Mouse (Mus musculus) embryonic facial prominence, embryonic 11.5 days (tissue): Measurements from ENCODE around the gene Olfr1249. TPM values are rescaled to one million over a fixed set of nuclear protein-coding genes. Genes with fewer than 3 reads are reported as not detected.
"Not testable (repeated sequence)": the region's sequence is repeated elsewhere in the genome, so short reads cannot be mapped to it uniquely, and the experiment has no call there.

Source experiments
- ATAC-seq: fragments of 200-750 bp; cut with Nextera tagmentation; replicated peaks from 2 replicates; pipeline ENCODE4 v1.8.0; 2017; ENCODE audit warnings: low read depth; ENCODE audit not compliant: insufficient number of reproducible peaks, low FRiP score, low TSS enrichment
- DNase-seq: peaks from one replicate; pipeline ENCODE4 v3.0.0-alpha.2; 2015; ENCODE audit warnings: low spot score
- H3K27ac ChIP-seq: fragments of 300-500 bp; sonication (generic); replicated peaks from 2 replicates; pipeline ENCODE4 v1.5.1; 2014; ENCODE audit warnings: mild to moderate bottlenecking, low read depth, low read length, control low read depth
- H3K27me3 ChIP-seq: fragments of 300-500 bp; sonication (generic); 2 replicates; pipeline ENCODE4 v1.6.1; 2014; ENCODE audit warnings: mild to moderate bottlenecking, low read length, moderate library complexity, mixed read lengths; ENCODE audit not compliant: control insufficient read depth, insufficient read depth
- H3K36me3 ChIP-seq: fragments of 300-500 bp; sonication (generic); replicated peaks from 2 replicates; pipeline ENCODE4 v1.6.1; 2014; ENCODE audit warnings: low read depth, mild to moderate bottlenecking, low read length, moderate library complexity, mixed read lengths; ENCODE audit not compliant: control insufficient read depth, insufficient read depth
- H3K4me1 ChIP-seq: fragments of 300-500 bp; sonication (generic); 2 replicates; pipeline ENCODE4 v1.6.1; 2014; ENCODE audit warnings: low read length, mixed read lengths; ENCODE audit not compliant: control insufficient read depth, insufficient read depth
- H3K4me2 ChIP-seq: fragments of 300-500 bp; sonication (generic); 2 replicates; pipeline ENCODE4 v1.6.1; 2014; ENCODE audit warnings: low read depth, mild to moderate bottlenecking, control low read depth, low read length, moderate library complexity
- H3K4me3 ChIP-seq: fragments of 300-500 bp; sonication (generic); 2 replicates; pipeline ENCODE4 v1.5.1; 2014; ENCODE audit warnings: low read depth, low read length, control low read depth
- H3K9ac ChIP-seq: fragments of 300-500 bp; sonication (generic); replicated peaks from 2 replicates; pipeline ENCODE4 v1.6.1; 2014; ENCODE audit warnings: mild to moderate bottlenecking, control low read depth, low read length
- H3K9me3 ChIP-seq: fragments of 300-500 bp; sonication (generic); replicated peaks from 2 replicates; pipeline ENCODE4 v1.6.1; 2016; ENCODE audit warnings: mild to moderate bottlenecking, low read length, inconsistent platforms, mixed read lengths; ENCODE audit not compliant: control insufficient read depth
- WGBS: fragments of 180-500 bp; shearing (Covaris S2); extraction: QIAGEN DNeasy Blood & Tissue Kit; methylation state at CpG from one replicate; pipeline ENCODE4 v1.1.7; 2014; 5-methylcytosine and 5-hydroxymethylcytosine counted together
- polyA plus RNA-seq: library from polyadenylated mRNA; unstranded; fragments of >200 nt; fragmentation: Nextera tagmentation; extraction: Ambion mirVana; gene quantifications from 2 replicates; pipeline ENCODE4 v1.2.1, GENCODE M21; 2014

Gene Olfr1249
- polyA plus RNA-seq, result not detected in 2 replicates

DNA sequence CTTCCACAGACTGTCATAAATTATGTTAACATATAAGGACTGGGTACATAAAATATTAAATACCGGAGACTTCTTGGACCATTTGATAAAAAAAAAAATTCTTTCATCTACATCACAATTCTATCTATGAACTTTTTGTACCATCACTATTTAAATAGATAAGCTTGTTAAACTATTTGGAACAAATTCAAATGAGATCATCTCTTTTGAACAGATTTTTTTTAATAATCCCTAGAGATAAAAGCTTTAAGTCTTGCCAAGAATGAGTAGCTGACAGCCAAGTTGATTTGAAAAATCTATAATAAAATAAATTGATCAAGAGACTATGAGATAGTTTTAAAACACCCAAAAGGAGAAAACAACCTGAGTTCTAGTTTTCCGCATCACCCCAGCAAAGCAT, at the start of gene Olfr1249:
TSS of gene Olfr1249 (minus strand) at position 101 of the 400 bp plus-strand sequence.
- Histone ChIP-seq H3K4me1 (no peaks in the 10 kb centered on the region), H3K9me3 (no peaks in the 10 kb centered on the region), H3K4me2 (no peak within 1 kb of the TSS), H3K36me3 (no peaks in the 10 kb centered on the region), H3K27me3 (no peaks in the 10 kb centered on the region), H3K27ac (no peak within 1 kb of the TSS), H3K9ac (no peak within 1 kb of the TSS), H3K4me3 (no peak within 1 kb of the TSS)
- ATAC-seq (no peak), DNase-seq (no peak)
- WGBS, result 90% methylated on average over 2 of the region's 2 CpGs

- Histone ChIP-seq H3K4me1 (no peaks in the 10 kb centered on the region), H3K9ac (no peak within 1 kb of the TSS), H3K27me3 (no peaks in the 10 kb centered on the region), H3K36me3 (no peaks in the 10 kb centered on the region), H3K4me2 (no peak within 1 kb of the TSS), H3K27ac (no peak within 1 kb of the TSS), H3K4me3 (no peak within 1 kb of the TSS), H3K9me3 (no peaks in the 10 kb centered on the region)
- no peak for DNase-seq
- ATAC-seq, result no peak
Observed at GRCm38 (mm10) chr2:89671836-89672235, 37.1 kb upstream of the Olfr1249 start, which contains the start of gene Olfr1251. Gene Olfr1251 (minus strand): TSS chr2:89671936.

GRCm38 (mm10) chr2:89661367-89661766, 26.6 kb upstream of the Olfr1249 start, which contains the start of gene Olfr1250:
Gene Olfr1250 (minus strand): TSS chr2:89661467.
- H3K9me3 ChIP-seq, result no peaks in the 10 kb centered on the region
- no peak within 1 kb of the TSS for H3K4me2 ChIP-seq
- DNase-seq, result no peak
- H3K4me1 ChIP-seq, result no peaks in the 10 kb centered on the region
- no peak within 1 kb of the TSS for H3K4me3 ChIP-seq
- H3K27me3 ChIP-seq, result no peaks in the 10 kb centered on the region
- no peak within 1 kb of the TSS for H3K27ac ChIP-seq
- no peak for ATAC-seq
- no peaks in the 10 kb centered on the region for H3K36me3 ChIP-seq
- H3K9ac ChIP-seq, result no peak within 1 kb of the TSS

DNA sequence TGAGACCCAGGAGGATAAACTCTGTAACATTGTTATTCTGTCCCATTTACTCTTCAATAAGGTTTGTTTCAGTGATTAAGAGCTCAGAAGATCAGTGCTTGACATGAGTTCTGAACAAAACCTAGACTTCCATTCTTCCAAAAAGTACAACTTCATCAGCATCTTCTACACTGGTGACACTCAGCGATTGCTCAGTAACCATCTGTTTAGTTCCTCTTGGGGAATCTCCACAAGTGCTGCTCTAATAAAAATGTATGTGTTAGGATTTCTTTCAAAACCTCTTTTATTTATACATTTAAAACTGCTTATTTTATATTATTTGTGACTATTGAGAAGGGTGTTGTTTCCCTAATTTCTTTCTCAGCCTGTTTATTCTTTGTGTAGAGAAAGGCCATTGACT, 16.6 kb downstream of the Olfr1249 start, which contains the start of gene Olfr1248:
TSS of gene Olfr1248 (minus strand) at position 101 of the 400 bp plus-strand sequence.
- not testable (repeated sequence) for ATAC-seq, H3K27ac ChIP-seq, DNase-seq, H3K9me3 ChIP-seq, H3K36me3 ChIP-seq, H3K9ac ChIP-seq, H3K4me3 ChIP-seq, H3K4me1 ChIP-seq, H3K27me3 ChIP-seq, H3K4me2 ChIP-seq
- WGBS, result 90% methylated on average over 1 of the region's 1 CpGs

GRCm38 (mm10) chr2:89614030-89614429, 20.8 kb downstream of the Olfr1249 start, which contains the start of gene Olfr1247:
Gene Olfr1247 (minus strand): TSS chr2:89614130.
- no peaks in the 10 kb centered on the region for H3K27me3 ChIP-seq
- H3K4me2 ChIP-seq, result no peak within 1 kb of the TSS
- no peak within 1 kb of the TSS for H3K4me3 ChIP-seq
- 91% methylated on average over 2 of the region's 2 CpGs for WGBS
- no peaks in the 10 kb centered on the region for H3K4me1 ChIP-seq
- ATAC-seq (no peak), DNase-seq (no peak)
- H3K9me3 ChIP-seq, result no peaks in the 10 kb centered on the region
- H3K9ac ChIP-seq, result no peak within 1 kb of the TSS
- no peak within 1 kb of the TSS for H3K27ac ChIP-seq
- no peaks in the 10 kb centered on the region for H3K36me3 ChIP-seq

DNA sequence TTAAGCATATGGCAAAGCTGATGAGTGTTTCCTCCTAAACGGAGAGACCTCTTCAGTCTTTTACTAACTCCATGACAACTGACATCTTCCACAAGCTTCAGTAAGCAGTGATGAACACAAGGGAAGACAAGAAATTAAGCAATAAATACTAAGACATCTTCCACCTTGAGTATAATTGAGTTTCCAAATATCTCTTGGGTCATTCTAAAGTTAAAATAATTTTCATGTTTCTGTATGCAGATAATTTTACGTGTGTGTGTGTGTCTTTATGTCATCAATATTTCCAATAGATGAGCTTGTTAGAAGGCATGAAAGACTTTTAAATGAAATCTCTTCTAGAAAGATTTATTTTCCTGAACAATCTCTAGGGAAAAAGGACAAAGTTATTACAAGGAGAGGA, 41.7 kb downstream of the Olfr1249 start, which contains the start of gene Olfr1246:
TSS of gene Olfr1246 (minus strand) at position 101 of the 400 bp plus-strand sequence.
- WGBS, result 83% methylated on average over 2 of the region's 2 CpGs
- H3K36me3 ChIP-seq, result no peaks in the 10 kb centered on the region
- H3K4me2 ChIP-seq, result no peak within 1 kb of the TSS
- no peak within 1 kb of the TSS for H3K27ac ChIP-seq
- ATAC-seq, result no peak
- H3K4me1 ChIP-seq, result no peaks in the 10 kb centered on the region
- H3K9ac ChIP-seq, result no peak within 1 kb of the TSS
- H3K4me3 ChIP-seq, result no peak within 1 kb of the TSS
- no peaks in the 10 kb centered on the region for H3K27me3 ChIP-seq
- H3K9me3 ChIP-seq, result no peaks in the 10 kb centered on the region
- no peak for DNase-seq

Other genes starting within 250 kb of the Olfr1249 start
- not detected in 2 replicates for gene Olfr1238, start 225.3 kb downstream of the Olfr1249 start, polyA plus RNA-seq
- gene Olfr1239, start 214.6 kb downstream of the Olfr1249 start, polyA plus RNA-seq, result not detected in 2 replicates
- gene Olfr1240, start 192.0 kb downstream of the Olfr1249 start, polyA plus RNA-seq, result not detected in 2 replicates
- not detected in 2 replicates for gene Olfr1241, start 147.9 kb downstream of the Olfr1249 start, polyA plus RNA-seq
- not detected in 2 replicates for gene Olfr1242, start 136.6 kb downstream of the Olfr1249 start, polyA plus RNA-seq
- gene Olfr1243, start 103.5 kb downstream of the Olfr1249 start, polyA plus RNA-seq, result not detected in 2 replicates
- not detected in 2 replicates for gene Olfr1245, start 56.5 kb downstream of the Olfr1249 start, polyA plus RNA-seq
- gene Olfr1246, start 41.8 kb downstream of the Olfr1249 start, polyA plus RNA-seq, result not detected in 2 replicates
- not detected in 2 replicates for gene Olfr1247, start 20.9 kb downstream of the Olfr1249 start, polyA plus RNA-seq
- not detected in 2 replicates for gene Olfr1248, start 16.7 kb downstream of the Olfr1249 start, polyA plus RNA-seq
- not detected in 2 replicates for gene Olfr1250, start 26.5 kb upstream of the Olfr1249 start, polyA plus RNA-seq
- gene Olfr1251, start 37.0 kb upstream of the Olfr1249 start, polyA plus RNA-seq, result not detected in 2 replicates
- gene Olfr1252, start 90.0 kb upstream of the Olfr1249 start, polyA plus RNA-seq, result not detected in 2 replicates
- gene Olfr1253, start 122.1 kb upstream of the Olfr1249 start, polyA plus RNA-seq, result not detected in 2 replicates
- not detected in 2 replicates for gene Olfr1254, start 158.6 kb upstream of the Olfr1249 start, polyA plus RNA-seq
- not detected in 2 replicates for gene Olfr1255, start 177.1 kb upstream of the Olfr1249 start, polyA plus RNA-seq
- gene Olfr1256, start 206.6 kb upstream of the Olfr1249 start, polyA plus RNA-seq, result not detected in 2 replicates
- gene Olfr48, start 213.2 kb upstream of the Olfr1249 start, polyA plus RNA-seq, result not detected in 2 replicates
- gene Olfr1257, start 243.5 kb upstream of the Olfr1249 start, polyA plus RNA-seq, result not detected in 2 replicates